Mouse (Mus musculus): ENCODE data around the gene Dars2.

Gene Dars2

GRCm38 (mm10) chr1:161070352-161071271 is at the start of gene Dars2, which contains the start of gene Cenpl:
Dars2 (minus strand) TSS chr1:161070658.
Cenpl (plus strand) TSS chr1:161070713.
- peak; percentile 90 to 93 for DNase-seq (ENCODE audit: low spot score in 2 of 2)

GRCm38 (mm10) chr1:161114591-161114990 is 44.1 kb upstream of the Dars2 start:
- DNase-seq (ENCODE audit: low spot score in 2 of 2) = no peak

GRCm38 (mm10) chr1:161109216-161109615 is 38.8 kb upstream of the Dars2 start:
- DNase-seq (ENCODE audit: low spot score in 2 of 2) = no peak

- no peak for DNase-seq (ENCODE audit: low spot score in 2 of 2)
These were observed 33.4 kb upstream of the Dars2 start for GRCm38 (mm10) chr1:161103842-161104241.

GRCm38 (mm10) chr1:161099721-161100405 is 29.4 kb upstream of the Dars2 start:
- no peak for DNase-seq (ENCODE audit: low spot score in 2 of 2)

- DNase-seq (ENCODE audit: low spot score in 2 of 2) = no peak
These were observed 6.8 kb upstream of the Dars2 start for GRCm38 (mm10) chr1:161077243-161077642.

- no peak for DNase-seq (ENCODE audit: low spot score in 2 of 2)
These were observed 5.8 kb upstream of the Dars2 start for GRCm38 (mm10) chr1:161076238-161076637.

GRCm38 (mm10) chr1:161071272-161071620 is 788 bp upstream of the Dars2 start:
- DNase-seq (ENCODE audit: low spot score in 2 of 2) = no peak

GRCm38 (mm10) chr1:161063351-161063750 is 7.1 kb downstream of the Dars2 start:
- DNase-seq (ENCODE audit: low spot score in 2 of 2) = no peak

GRCm38 (mm10) chr1:161057164-161057563 is 13.3 kb downstream of the Dars2 start:
- DNase-seq (ENCODE audit: low spot score in 2 of 2) = no peak

GRCm38 (mm10) chr1:161046972-161047371 is 23.5 kb downstream of the Dars2 start:
- DNase-seq (ENCODE audit: low spot score in 2 of 2) = no peak

GRCm38 (mm10) chr1:161041261-161042020 is 29.0 kb downstream of the Dars2 start:
- DNase-seq (ENCODE audit: low spot score in 2 of 2) = no peak

GRCm38 (mm10) chr1:161040855-161041254 is 29.6 kb downstream of the Dars2 start:
- DNase-seq (ENCODE audit: low spot score in 2 of 2) = no peak

GRCm38 (mm10) chr1:161040426-161040770 is 30.1 kb downstream of the Dars2 start:
- no peak for DNase-seq (ENCODE audit: low spot score in 2 of 2)

- DNase-seq (ENCODE audit: low spot score in 2 of 2) = no peak
These were observed 30.6 kb downstream of the Dars2 start for GRCm38 (mm10) chr1:161039741-161040425.

GRCm38 (mm10) chr1:161038968-161039721 is 31.3 kb downstream of the Dars2 start:
- DNase-seq (ENCODE audit: low spot score in 2 of 2) = no peak

- DNase-seq (ENCODE audit: low spot score in 2 of 2) = no peak
These were observed 32.5 kb downstream of the Dars2 start for GRCm38 (mm10) chr1:161038004-161038403.

GRCm38 (mm10) chr1:161037599-161037998 is 32.9 kb downstream of the Dars2 start:
- no peak for DNase-seq (ENCODE audit: low spot score in 2 of 2)

- DNase-seq (ENCODE audit: low spot score in 2 of 2) = no peak
These were observed 33.4 kb downstream of the Dars2 start for GRCm38 (mm10) chr1:161037026-161037425.

GRCm38 (mm10) chr1:161036411-161036841 is 34.0 kb downstream of the Dars2 start:
- DNase-seq (ENCODE audit: low spot score in 2 of 2) = no peak
